Mouse (Mus musculus) forebrain, postnatal 0 days (tissue): Measurements from ENCODE around the gene Auts2. TPM values are rescaled to one million over a fixed set of nuclear protein-coding genes. Genes with fewer than 3 reads are reported as not detected.

Experiments used
- ATAC-seq: fragments of 200-750 bp; cut with Nextera tagmentation; 2 replicates; pipeline ENCODE4 v1.8.0; 2017; ENCODE audit warnings: mild to moderate bottlenecking, moderate library complexity
- DNase-seq: peaks from one replicate; pipeline ENCODE4 v3.0.0-alpha.2; 2015
- H3K27ac ChIP-seq: fragments of 300-500 bp; sonication (generic); 2 replicates; pipeline ENCODE4 v1.5.1; 2014; ENCODE audit warnings: low read depth, mild to moderate bottlenecking, antibody characterized with exemption, low read length, moderate library complexity, mixed read lengths
- H3K27me3 ChIP-seq: fragments of 300-500 bp; sonication (generic); 2 replicates; pipeline ENCODE4 v1.6.1; 2014; ENCODE audit warnings: mild to moderate bottlenecking, low read length, mixed read lengths; ENCODE audit not compliant: insufficient read depth
- H3K36me3 ChIP-seq: fragments of 300-500 bp; sonication (generic); 2 replicates; pipeline ENCODE4 v1.6.1; 2014; ENCODE audit warnings: mild to moderate bottlenecking, moderate library complexity; ENCODE audit not compliant: insufficient read depth
- H3K4me1 ChIP-seq: fragments of 300-500 bp; sonication (generic); 2 replicates; pipeline ENCODE4 v1.6.1; 2014; ENCODE audit warnings: antibody characterized with exemption; ENCODE audit not compliant: insufficient read depth
- H3K4me2 ChIP-seq: fragments of 300-500 bp; sonication (generic); 2 replicates; pipeline ENCODE4 v1.6.1; 2014; ENCODE audit warnings: low read depth, mild to moderate bottlenecking, moderate library complexity
- H3K4me3 ChIP-seq: fragments of 300-500 bp; sonication (generic); 2 replicates; pipeline ENCODE4 v1.5.1; 2014; ENCODE audit warnings: low read depth, low read length, mixed read lengths
- H3K9ac ChIP-seq: fragments of 300-500 bp; sonication (generic); 2 replicates; pipeline ENCODE4 v1.6.1; 2014; ENCODE audit warnings: mild to moderate bottlenecking
- H3K9me3 ChIP-seq: fragments of 300-500 bp; sonication (generic); 2 replicates; pipeline ENCODE4 v1.6.1; 2016; ENCODE audit warnings: low read length
- CTCF ChIP-seq: sonication (generic); IDR thresholded peaks from 2 replicates; pipeline ENCODE4 v1.5.1; 2016; ENCODE audit warnings: antibody characterized with exemption, control low read depth, low read depth
- WGBS: fragments of 180-500 bp; shearing (Covaris S2); extraction: QIAGEN DNeasy Blood & Tissue Kit; methylation state at CpG from one replicate; pipeline ENCODE4 v1.1.7; 2014; 5-methylcytosine and 5-hydroxymethylcytosine counted together
- polyA plus RNA-seq: library from polyadenylated mRNA; unstranded; fragments of >200 nt; fragmentation: Nextera tagmentation; extraction: Ambion mirVana; gene quantifications from 2 replicates; pipeline ENCODE4 v1.2.1, GENCODE M21; 2015
- total RNA-seq: library from RNA; depleted of rRNA; stranded (reverse); fragments of >200 nt; gene quantifications from 2 replicates; pipeline ENCODE4 v1.2.3, GENCODE M21; 2014

Gene Auts2
- total and polyA plus RNA-seq, 2 experiments from 2014 or later: 40.9 to 66.2 TPM

DNA sequence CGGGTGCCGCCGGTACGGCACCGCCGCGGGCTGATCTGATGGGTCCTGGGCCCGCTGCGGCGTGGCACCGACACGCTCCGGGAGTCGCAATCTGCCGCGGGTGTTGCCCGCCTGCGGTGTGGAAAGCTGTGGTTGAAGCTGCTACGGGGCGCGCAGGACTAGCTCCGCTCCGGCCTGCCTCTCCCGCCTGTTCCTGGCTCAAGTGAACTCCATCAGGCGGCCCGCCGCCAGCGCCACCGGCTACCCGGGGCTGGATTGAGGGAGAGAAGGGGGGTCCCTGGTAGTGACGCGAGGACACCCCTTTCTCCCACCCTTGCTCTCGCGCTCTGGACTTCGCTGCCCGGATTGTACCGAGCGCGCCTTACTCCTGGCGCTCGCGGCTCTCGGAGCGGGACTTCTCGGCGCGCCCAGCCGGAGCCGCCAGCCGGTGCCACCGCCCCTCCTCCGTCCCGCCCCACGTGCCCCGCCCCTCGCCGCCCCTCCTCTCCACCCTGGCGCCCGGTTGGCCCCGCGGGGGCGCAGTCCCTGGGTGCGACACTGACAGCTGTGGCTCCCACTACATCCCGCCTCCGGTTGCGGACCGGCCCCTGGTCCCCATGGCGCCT, 1004.7 kb downstream of the Auts2 start:
- H3K4me2 ChIP-seq: peak overlapping the region; percentile 80
- no peaks in the 10 kb centered on the region for H3K9me3 ChIP-seq
- H3K4me3 ChIP-seq: peak overlapping the region; percentile 85
- 3% methylated on average over 55 of the region's 68 CpGs for WGBS
- H3K4me1 ChIP-seq: peaks cover 4% of the 10 kb centered on the region; the same call in 1 of the 2 replicates
- peak overlapping the region; percentile 91 for H3K9ac ChIP-seq
- H3K36me3 ChIP-seq: no peaks in the 10 kb centered on the region
- DNase-seq (peak; percentile 83), ATAC-seq (peak; percentile 77)
- no peaks in the 10 kb centered on the region for H3K27me3 ChIP-seq
- TF ChIP-seq CTCF: peak; percentile 47
- H3K27ac ChIP-seq: peak overlapping the region; percentile 97

DNA sequence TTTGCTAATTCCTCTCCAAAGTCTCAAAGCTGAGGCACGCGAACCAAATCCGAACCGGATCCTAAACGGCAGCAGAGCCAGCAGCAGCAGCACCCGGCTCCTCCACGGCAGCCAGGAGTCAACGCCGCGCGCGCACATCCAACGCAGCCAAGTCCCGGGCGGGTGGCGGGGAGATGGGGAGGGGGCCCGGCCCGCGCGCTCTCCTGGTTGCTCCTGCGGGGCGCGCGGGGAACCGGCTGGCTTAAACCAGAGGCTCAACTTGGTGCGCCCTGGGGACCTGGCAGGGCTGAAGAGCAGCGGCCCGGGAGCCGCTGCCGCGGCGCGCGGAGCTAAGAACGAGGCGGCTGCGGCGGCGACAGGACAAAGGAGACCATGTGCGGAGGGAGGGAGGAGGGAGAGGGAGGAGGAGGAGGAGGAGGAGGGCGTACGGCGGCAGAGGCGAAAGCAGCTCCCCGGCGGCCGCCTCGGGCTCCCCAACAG, 1005.3 kb downstream of the Auts2 start:
- ATAC-seq: peak; percentile 74
- DNase-seq: no peak

DNA sequence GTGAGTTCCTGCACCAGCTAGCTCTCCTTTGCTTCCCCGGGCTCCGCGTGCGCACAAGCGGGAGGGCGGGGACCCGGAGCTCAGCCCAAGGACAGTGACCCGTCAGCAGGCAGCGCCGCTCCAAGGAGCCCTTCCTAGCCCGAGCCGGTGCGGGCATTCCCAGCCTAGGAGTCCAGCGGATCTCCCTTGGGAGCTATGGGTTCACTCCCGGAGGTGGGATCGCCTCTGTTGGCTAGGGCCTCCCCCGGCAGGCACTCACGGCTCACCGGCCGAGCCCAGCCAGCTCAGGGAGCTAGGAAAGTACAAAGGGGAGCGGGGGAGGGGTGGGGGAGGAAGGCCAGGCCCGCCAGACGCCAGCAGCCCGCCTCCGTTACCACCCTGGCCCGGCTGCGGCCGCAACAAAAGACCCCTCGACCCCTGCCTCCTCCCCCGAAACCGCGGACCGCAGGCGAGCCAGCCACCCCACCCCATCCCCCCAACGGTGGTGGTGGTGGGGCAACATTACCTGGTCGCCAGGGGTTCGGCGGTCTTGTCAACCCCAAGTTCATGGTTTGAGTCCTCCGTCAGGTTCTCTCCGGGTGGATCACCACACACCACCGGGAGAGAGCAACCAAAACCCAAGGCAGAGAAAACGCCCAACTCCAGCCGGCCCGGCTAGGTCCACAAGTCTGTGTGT, 1005.9 kb downstream of the Auts2 start:
- peak overlapping the region; percentile 97 for H3K27ac ChIP-seq
- WGBS: under 1% methylated on average over 40 of the region's 44 CpGs
- H3K4me3 ChIP-seq: peak overlapping the region; percentile 85
- H3K36me3 ChIP-seq: no peaks in the 10 kb centered on the region
- H3K9me3 ChIP-seq: no peaks in the 10 kb centered on the region
- TF ChIP-seq CTCF: no peak
- peak overlapping the region; percentile 80 for H3K4me2 ChIP-seq
- DNase-seq (peak; percentile 71), ATAC-seq (peak; percentile 15)
- H3K27me3 ChIP-seq: no peaks in the 10 kb centered on the region
- peak overlapping the region; percentile 91 for H3K9ac ChIP-seq
- H3K4me1 ChIP-seq: peaks cover 12% of the 10 kb centered on the region

More for the DNA sequence above, 1005.3 kb downstream of the Auts2 start:
- Histone ChIP-seq H3K9me3 (no peaks in the 10 kb centered on the region), H3K36me3 (no peaks in the 10 kb centered on the region), H3K27ac (peak overlapping the region; percentile 97), H3K27me3 (no peaks in the 10 kb centered on the region), H3K4me1 (peaks cover 9% of the 10 kb centered on the region), H3K4me2 (peak overlapping the region; percentile 80), H3K9ac (peak overlapping the region; percentile 91), H3K4me3 (peak overlapping the region; percentile 85)
- 3% methylated on average over 47 of the region's 48 CpGs for WGBS
- TF ChIP-seq CTCF: no peak

DNA sequence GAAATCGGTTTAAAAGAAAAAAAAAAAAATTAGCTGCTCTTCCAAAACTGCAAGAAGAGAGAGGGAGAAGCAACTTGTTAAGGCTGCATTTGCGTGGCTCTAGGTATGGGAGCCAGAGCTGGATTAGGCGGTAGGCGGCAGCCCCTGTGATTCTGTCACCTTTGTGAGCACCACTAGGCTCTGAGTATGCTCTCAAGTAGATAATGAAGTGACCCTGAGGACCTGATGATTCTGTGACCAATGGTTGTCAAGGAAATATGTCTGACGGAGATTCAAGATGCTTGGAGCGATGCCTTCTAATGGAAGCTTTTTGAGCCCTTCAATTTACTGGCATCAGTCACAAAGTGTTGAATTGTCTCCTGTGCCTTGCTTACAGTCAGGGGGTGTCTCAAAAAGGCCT, 1007.4 kb downstream of the Auts2 start:
- WGBS: 21% methylated on average over 6 of the region's 6 CpGs
- Histone ChIP-seq H3K4me3 (peak overlapping the region; percentile 85), H3K27me3 (no peaks in the 10 kb centered on the region), H3K4me1 (peaks cover 13% of the 10 kb centered on the region), H3K9me3 (no peaks in the 10 kb centered on the region), H3K36me3 (no peaks in the 10 kb centered on the region), H3K9ac (peak overlapping the region; percentile 91), H3K27ac (peak overlapping the region; percentile 97), H3K4me2 (peak overlapping the region; percentile 80)
- no peak for TF ChIP-seq CTCF
- ATAC-seq (no peak), DNase-seq (peak; percentile 61)

DNA sequence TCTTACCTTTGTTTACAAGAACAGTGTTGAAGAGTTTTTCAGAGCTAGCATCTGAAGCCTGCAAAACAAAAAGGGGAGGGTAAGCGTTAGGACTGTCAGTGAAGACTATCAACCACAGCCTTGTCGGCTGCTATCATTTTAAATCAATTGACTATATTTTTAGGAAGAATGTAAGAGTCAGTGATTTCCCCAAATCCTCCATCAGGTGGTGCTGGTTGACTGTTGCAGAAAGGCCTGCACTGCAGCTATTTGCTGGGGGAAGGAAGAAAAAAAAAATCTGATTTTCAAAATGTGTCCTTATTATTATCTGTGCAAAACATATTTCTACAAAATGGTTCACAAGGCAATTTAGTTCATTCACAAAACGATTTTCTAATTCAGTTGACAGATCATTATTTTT, 1009.3 kb downstream of the Auts2 start:
- Histone ChIP-seq H3K4me3 (peak overlapping the region; percentile 28), H3K27ac (no peak overlapping the region), H3K4me2 (peak overlapping the region; percentile 46), H3K4me1 (peaks cover 18% of the 10 kb centered on the region), H3K9ac (peak overlapping the region; percentile 19; the same call in 1 of the 2 replicates), H3K27me3 (no peaks in the 10 kb centered on the region), H3K36me3 (no peaks in the 10 kb centered on the region), H3K9me3 (no peaks in the 10 kb centered on the region)
- 5% methylated on average over 3 of the region's 3 CpGs for WGBS
- TF ChIP-seq CTCF: peak; percentile 86
- peak; percentile 87 for DNase-seq
- no peak for ATAC-seq

DNA sequence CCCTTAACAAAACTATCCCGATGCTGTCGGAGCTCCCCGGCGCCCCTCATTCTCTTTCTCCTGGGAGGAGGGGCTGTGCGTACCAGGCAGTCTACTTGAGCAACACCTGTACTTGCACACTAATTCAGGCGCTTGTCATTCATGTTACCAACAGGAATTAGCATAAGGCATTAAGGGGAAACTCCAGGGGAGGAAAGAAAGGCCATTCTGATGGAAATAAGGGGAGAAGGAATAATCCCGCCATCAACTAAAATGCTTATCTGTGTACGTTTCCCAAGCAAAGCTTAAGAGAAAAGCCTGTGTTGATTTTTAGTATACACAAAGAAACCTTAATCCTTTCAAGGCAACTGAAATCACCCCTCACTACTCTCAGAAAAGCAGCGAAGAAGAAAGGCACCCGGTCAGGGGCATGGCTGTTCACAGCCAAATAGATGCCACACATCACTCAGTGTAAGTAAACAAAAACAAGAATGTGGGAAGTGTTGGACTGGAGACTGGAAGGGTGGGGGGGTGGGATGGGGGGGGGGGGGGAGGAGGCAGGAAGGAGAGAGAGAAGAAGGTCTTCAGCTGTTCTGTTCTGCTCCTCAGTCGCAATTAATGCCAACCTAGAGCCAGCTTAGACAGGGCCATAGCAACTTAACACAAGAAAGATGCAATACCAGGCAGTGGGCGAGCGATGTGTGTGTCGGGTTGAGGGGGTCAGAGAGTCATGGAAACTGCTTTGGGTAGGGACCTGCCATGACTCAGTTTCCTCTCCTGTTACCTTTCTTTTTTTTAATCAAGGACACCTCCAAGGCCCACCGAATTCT, 1011.2 kb downstream of the Auts2 start:
- DNase-seq (no peak), ATAC-seq (peak; percentile 47)
- 12% methylated on average over 15 of the region's 15 CpGs for WGBS
- Histone ChIP-seq H3K4me2 (peak overlapping the region; percentile 42), H3K27ac (no peak overlapping the region), H3K36me3 (no peaks in the 10 kb centered on the region), H3K9me3 (no peaks in the 10 kb centered on the region), H3K9ac (0 out of 2 replicates have a peak overlapping the region, but pooled peaks have one; percentile 0), H3K4me3 (peak overlapping the region; percentile 28), H3K4me1 (peaks cover 19% of the 10 kb centered on the region; the same call in 1 of the 2 replicates), H3K27me3 (no peaks in the 10 kb centered on the region)
- TF ChIP-seq CTCF: no peak
